Mouse (Mus musculus): ENCODE data around the gene Gm4305.
"Not testable (repeated sequence)": the region's sequence is repeated elsewhere in the genome, so short reads cannot be mapped to it uniquely, and the experiment has no call there.

Gm4305 gene

DNA sequence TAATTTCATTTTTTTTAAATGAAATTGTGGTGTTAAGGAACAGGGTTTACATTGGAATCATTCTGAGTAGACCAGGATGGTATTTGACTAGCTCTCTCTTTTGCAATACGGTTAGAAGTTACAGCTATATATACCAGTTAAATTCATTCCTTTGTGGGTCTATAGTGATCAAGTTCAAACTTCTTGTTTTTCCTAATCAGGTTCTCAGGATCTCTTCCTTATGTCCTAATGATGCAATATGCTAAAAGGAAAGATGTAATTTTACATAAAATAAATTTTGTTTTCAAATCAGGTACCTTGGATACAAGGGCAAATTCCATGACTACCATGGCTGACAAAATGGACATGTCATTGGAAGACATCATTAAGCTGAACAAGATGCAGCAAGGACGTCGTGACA, at the start of gene Gm4305:
Gene Gm4305, plus strand, starts transcription at position 301 of the 400 bp plus-strand sequence.
- DNase-seq (ENCODE audit: low spot score) = not testable (repeated sequence)

DNA sequence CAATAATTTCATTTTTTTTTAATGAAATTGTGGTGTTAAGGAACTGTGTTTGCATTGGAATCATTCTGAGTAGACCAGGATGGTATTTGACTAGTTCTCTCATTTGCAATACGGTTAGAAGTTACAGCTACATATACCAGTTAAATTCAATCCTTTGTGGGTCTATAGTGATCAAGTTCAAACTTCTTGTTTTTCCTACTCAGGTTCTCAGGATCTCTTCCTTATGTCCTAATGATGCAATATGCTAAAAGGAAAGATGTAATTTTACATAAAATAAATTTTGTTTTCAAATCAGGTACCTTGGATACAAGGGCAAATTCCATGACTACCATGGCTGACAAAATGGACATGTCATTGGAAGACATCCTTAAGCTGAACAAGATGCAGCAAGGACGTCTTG, 15.5 kb upstream of the Gm4305 start, which contains the start of gene Gm4301:
Gene Gm4301, plus strand, starts transcription at position 301 of the 400 bp plus-strand sequence.
- DNase-seq (ENCODE audit: low spot score) = not testable (repeated sequence)

DNA sequence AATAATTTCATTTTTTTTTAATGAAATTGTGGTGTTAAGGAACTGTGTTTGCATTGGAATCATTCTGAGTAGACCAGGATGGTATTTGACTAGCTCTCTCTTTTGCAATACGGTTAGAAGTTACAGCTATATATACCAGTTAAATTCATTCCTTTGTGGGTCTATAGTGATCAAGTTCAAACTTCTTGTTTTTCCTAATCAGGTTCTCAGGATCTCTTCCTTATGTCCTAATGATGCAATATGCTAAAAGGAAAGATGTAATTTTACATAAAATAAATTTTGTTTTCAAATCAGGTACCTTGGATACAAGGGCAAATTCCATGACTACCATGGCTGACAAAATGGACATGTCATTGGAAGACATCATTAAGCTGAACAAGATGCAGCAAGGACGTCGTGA, 10.4 kb upstream of the Gm4305 start, which contains the start of gene Gm4302:
Gene Gm4302, plus strand, starts transcription at position 301 of the 400 bp plus-strand sequence.
- not testable (repeated sequence) for DNase-seq (ENCODE audit: low spot score)

DNA sequence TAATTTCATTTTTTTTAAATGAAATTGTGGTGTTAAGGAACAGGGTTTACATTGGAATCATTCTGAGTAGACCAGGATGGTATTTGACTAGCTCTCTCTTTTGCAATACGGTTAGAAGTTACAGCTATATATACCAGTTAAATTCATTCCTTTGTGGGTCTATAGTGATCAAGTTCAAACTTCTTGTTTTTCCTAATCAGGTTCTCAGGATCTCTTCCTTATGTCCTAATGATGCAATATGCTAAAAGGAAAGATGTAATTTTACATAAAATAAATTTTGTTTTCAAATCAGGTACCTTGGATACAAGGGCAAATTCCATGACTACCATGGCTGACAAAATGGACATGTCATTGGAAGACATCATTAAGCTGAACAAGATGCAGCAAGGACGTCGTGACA, 5.2 kb upstream of the Gm4305 start, which contains the start of gene Gm4303:
Gene Gm4303, plus strand, starts transcription at position 301 of the 400 bp plus-strand sequence.
- DNase-seq (ENCODE audit: low spot score) = not testable (repeated sequence)

DNA sequence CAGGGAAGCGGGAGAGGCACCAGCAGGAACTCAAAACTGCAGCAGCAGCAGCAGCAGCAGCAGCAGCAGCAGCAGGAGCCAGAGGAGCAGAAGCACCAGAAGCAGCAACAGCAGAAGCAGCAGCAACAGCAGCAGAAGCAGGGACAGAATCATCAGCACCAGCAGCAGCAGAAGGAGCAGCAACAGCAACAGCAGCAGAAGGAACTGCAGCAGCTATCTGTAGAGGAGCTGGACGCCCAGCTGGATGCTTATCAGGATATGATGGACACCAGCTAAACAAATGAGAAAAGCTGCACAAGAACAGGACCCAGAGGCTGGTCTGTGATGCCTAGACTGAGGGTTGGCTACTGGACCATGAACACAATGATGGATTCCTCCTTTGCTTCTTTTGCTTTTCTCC, 5.9 kb downstream of the Gm4305 start:
- not testable (repeated sequence) for DNase-seq (ENCODE audit: low spot score)

DNA sequence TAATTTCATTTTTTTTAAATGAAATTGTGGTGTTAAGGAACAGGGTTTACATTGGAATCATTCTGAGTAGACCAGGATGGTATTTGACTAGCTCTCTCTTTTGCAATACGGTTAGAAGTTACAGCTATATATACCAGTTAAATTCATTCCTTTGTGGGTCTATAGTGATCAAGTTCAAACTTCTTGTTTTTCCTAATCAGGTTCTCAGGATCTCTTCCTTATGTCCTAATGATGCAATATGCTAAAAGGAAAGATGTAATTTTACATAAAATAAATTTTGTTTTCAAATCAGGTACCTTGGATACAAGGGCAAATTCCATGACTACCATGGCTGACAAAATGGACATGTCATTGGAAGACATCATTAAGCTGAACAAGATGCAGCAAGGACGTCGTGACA, 10.1 kb downstream of the Gm4305 start, which contains the start of gene Gm4307:
Gene Gm4307, plus strand, starts transcription at position 301 of the 400 bp plus-strand sequence.
- not testable (repeated sequence) for DNase-seq (ENCODE audit: low spot score)

DNA sequence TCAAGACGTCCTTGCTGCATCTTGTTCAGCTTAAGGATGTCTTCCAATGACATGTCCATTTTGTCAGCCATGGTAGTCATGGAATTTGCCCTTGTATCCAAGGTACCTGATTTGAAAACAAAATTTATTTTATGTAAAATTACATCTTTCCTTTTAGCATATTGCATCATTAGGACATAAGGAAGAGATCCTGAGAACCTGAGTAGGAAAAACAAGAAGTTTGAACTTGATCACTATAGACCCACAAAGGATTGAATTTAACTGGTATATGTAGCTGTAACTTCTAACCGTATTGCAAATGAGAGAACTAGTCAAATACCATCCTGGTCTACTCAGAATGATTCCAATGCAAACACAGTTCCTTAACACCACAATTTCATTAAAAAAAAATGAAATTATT, 31.6 kb downstream of the Gm4305 start, which contains the start of gene Gm4312:
Gene Gm4312, minus strand, starts transcription at position 101 of the 400 bp plus-strand sequence.
- DNase-seq (ENCODE audit: low spot score) = not testable (repeated sequence)
